Mouse (Mus musculus) midbrain, embryonic 13.5 days (tissue): ENCODE results near the gene Mmp19. TPM values are rescaled to one million over a fixed set of nuclear protein-coding genes. Genes with fewer than 3 reads are reported as not detected.

Experiments used
- ATAC-seq: fragments of 200-750 bp; cut with Nextera tagmentation; 2 replicates; pipeline ENCODE4 v1.8.0; 2017; ENCODE audit warnings: mild to moderate bottlenecking, moderate TSS enrichment, moderate library complexity
- H3K27ac ChIP-seq: fragments of 300-500 bp; sonication (generic); 2 replicates; pipeline ENCODE4 v1.5.1; 2015; ENCODE audit warnings: inconsistent platforms, mild to moderate bottlenecking, moderate library complexity
- H3K27me3 ChIP-seq: fragments of 300-500 bp; sonication (generic); 2 replicates; pipeline ENCODE4 v1.6.1; 2015; ENCODE audit warnings: mild to moderate bottlenecking, inconsistent platforms
- H3K36me3 ChIP-seq: fragments of 300-500 bp; sonication (generic); 2 replicates; pipeline ENCODE4 v1.6.1; 2015; ENCODE audit warnings: mild to moderate bottlenecking, inconsistent platforms
- H3K4me1 ChIP-seq: fragments of 300-500 bp; sonication (generic); replicated peaks from 2 replicates; pipeline ENCODE4 v1.6.1; 2015; ENCODE audit warnings: inconsistent platforms
- H3K4me2 ChIP-seq: fragments of 300-500 bp; sonication (generic); replicated peaks from 2 replicates; pipeline ENCODE4 v1.6.1; 2015; ENCODE audit warnings: moderate library complexity, mild to moderate bottlenecking, inconsistent platforms
- H3K4me3 ChIP-seq: fragments of 300-500 bp; sonication (generic); replicated peaks from 2 replicates; pipeline ENCODE4 v1.5.1; 2015; ENCODE audit warnings: mild to moderate bottlenecking, inconsistent platforms
- H3K9ac ChIP-seq: fragments of 300-500 bp; sonication (generic); replicated peaks from 2 replicates; pipeline ENCODE4 v1.6.1; 2015; ENCODE audit warnings: mild to moderate bottlenecking, inconsistent platforms
- H3K9me3 ChIP-seq: fragments of 300-500 bp; sonication (generic); 2 replicates; pipeline ENCODE4 v1.6.1; 2016; ENCODE audit warnings: mild to moderate bottlenecking, inconsistent platforms
- WGBS: fragments of 180-500 bp; shearing (Covaris S2); methylation state at CpG from one replicate; pipeline ENCODE4 v1.1.7; 2015; 5-methylcytosine and 5-hydroxymethylcytosine counted together
- polyA plus RNA-seq: library from polyadenylated mRNA; unstranded; fragments of >200 nt; fragmentation: Nextera tagmentation; extraction: Ambion mirVana; gene quantifications from 2 replicates; pipeline ENCODE4 v1.2.1, GENCODE M21; 2015

The Mmp19 gene
- polyA plus RNA-seq, 1 experiment from 2014 or later = 0.48 TPM

DNA sequence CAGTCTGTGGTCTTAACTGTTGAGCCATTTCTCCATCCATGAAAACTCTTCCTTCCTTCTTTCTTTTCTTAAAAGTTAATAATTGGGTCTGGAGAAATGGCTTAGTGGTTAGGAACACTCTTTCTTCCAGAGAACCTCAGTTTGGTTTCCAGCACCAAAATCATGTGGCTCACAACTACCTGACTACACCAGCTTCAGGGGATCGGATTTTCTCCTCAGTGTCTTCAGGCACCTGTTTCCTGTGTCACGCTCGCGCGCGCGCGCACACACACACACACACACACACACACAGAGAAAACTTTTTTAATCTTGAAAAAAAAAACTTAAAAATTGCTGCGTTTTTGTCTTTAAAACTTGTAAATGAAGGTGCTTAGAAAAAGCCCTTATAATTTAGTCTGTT lies 33.1 kb downstream of the Mmp19 start:
- Histone ChIP-seq H3K9me3 (no peaks in the 10 kb centered on the region), H3K27me3 (no peaks in the 10 kb centered on the region), H3K4me1 (peaks cover 24% of the 10 kb centered on the region), H3K36me3 (peaks cover 27% of the 10 kb centered on the region), H3K4me3 (no peak overlapping the region), H3K27ac (no peak overlapping the region), H3K4me2 (no peak overlapping the region), H3K9ac (no peak overlapping the region)
- 97% methylated on average over 9 of the region's 9 CpGs for WGBS
- ATAC-seq = no peak

DNA sequence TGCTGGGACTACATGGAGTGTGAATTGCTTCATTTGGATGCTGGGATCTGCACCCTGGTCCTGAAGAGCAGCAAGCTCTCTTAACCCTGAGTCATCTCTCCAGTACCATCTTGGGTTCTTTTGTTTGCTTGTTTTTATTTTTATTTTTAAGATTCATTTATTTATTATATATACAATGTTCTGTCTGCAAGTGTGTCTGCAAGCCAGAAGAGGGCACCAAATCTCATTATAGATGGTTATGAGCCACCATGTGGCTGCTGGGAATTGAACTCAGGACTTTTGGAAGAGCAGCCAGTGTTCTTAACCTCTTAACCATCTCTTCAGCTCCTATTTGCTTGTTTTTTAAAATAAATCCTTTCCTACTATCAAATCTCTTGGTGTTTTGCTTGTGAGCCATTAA lies 46.7 kb downstream of the Mmp19 start:
- no peak overlapping the region for H3K9ac ChIP-seq
- peaks cover 74% of the 10 kb centered on the region for H3K36me3 ChIP-seq
- no peaks in the 10 kb centered on the region for H3K9me3 ChIP-seq
- no peaks in the 10 kb centered on the region for H3K4me1 ChIP-seq
- no peak overlapping the region for H3K4me3 ChIP-seq
- no peak overlapping the region for H3K4me2 ChIP-seq
- H3K27ac ChIP-seq = no peak overlapping the region
- no peaks in the 10 kb centered on the region for H3K27me3 ChIP-seq
- ATAC-seq = no peak

GRCm38 (mm10) chr10:128839434-128839833 lies 48.7 kb downstream of the Mmp19 start:
- no peak overlapping the region for H3K27ac ChIP-seq
- peaks cover 71% of the 10 kb centered on the region for H3K36me3 ChIP-seq
- ATAC-seq = no peak
- no peak overlapping the region for H3K4me2 ChIP-seq
- no peaks in the 10 kb centered on the region for H3K4me1 ChIP-seq
- H3K27me3 ChIP-seq = no peaks in the 10 kb centered on the region
- H3K4me3 ChIP-seq = no peak overlapping the region
- H3K9ac ChIP-seq = no peak overlapping the region
- H3K9me3 ChIP-seq = no peaks in the 10 kb centered on the region

DNA sequence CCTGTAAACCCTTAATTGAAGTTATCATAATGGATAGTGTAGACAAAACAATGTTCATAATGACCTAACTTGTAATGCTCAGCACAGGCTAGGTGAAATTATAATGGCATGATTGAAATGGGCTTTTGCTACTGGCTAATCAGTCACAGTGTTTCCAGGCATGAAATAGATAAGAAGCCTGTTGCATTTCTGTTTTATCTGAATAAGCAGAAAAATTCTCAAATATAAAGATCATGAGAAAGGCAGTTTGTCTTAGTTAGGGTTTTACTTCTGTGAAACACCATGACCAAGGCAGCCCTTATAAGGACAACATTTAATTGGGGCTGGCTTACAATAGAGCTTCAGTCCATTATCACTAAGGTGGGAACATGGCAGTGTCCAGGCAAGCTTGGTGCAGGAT lies 49.9 kb downstream of the Mmp19 start:
- Histone ChIP-seq H3K36me3 (peaks cover 62% of the 10 kb centered on the region), H3K27ac (no peak overlapping the region), H3K4me1 (0 out of 2 replicates have a peak, but pooled peaks cover under 1% of the 10 kb centered on the region), H3K9ac (no peak overlapping the region), H3K4me2 (no peak overlapping the region), H3K4me3 (no peak overlapping the region), H3K27me3 (no peaks in the 10 kb centered on the region), H3K9me3 (no peaks in the 10 kb centered on the region)
- no peak for ATAC-seq

DNA sequence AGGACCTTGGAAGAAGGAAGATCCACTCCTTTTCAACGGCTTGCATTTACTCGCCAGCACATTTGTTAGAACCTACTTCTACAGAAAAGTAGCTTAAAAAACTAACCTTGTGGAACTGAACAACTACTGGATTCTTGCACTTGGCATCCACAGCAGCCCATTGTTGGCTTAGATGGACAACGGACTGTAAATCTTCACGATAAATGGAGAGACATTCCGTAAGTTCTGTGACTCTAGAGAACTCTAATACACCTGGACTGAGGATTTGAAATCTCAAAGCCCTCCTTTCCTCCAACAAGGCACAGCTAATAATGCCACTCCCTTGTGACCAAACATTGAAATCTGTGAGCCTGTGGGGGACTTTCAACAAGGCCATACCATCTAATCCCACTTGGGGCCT lies 52.5 kb downstream of the Mmp19 start:
- H3K9me3 ChIP-seq = no peaks in the 10 kb centered on the region
- no peak overlapping the region for H3K4me3 ChIP-seq
- peaks cover 50% of the 10 kb centered on the region for H3K36me3 ChIP-seq
- H3K27ac ChIP-seq = no peak overlapping the region
- no peaks in the 10 kb centered on the region for H3K27me3 ChIP-seq
- ATAC-seq = no peak
- H3K4me1 ChIP-seq = 0 out of 2 replicates have a peak, but pooled peaks cover 4% of the 10 kb centered on the region
- H3K4me2 ChIP-seq = no peak overlapping the region
- no peak overlapping the region for H3K9ac ChIP-seq
- WGBS = 97% methylated on average over 5 of the region's 5 CpGs

- H3K4me1 ChIP-seq = 0 out of 2 replicates have a peak, but pooled peaks cover 4% of the 10 kb centered on the region
- no peaks in the 10 kb centered on the region for H3K9me3 ChIP-seq
- H3K27ac ChIP-seq = no peak overlapping the region
- no peak for ATAC-seq
- 67% methylated on average over 2 of the region's 2 CpGs for WGBS
- H3K27me3 ChIP-seq = no peaks in the 10 kb centered on the region
- H3K4me3 ChIP-seq = no peak overlapping the region
- no peak overlapping the region for H3K4me2 ChIP-seq
- peaks cover 54% of the 10 kb centered on the region for H3K36me3 ChIP-seq
- H3K9ac ChIP-seq = no peak overlapping the region
Measured at GRCm38 (mm10) chr10:128845516-128845915, 54.8 kb downstream of the Mmp19 start.

GRCm38 (mm10) chr10:128846664-128847063 lies 56.0 kb downstream of the Mmp19 start:
- WGBS = 98% methylated on average over 4 of the region's 4 CpGs
- ATAC-seq = no peak
- no peak overlapping the region for H3K4me2 ChIP-seq
- 0 out of 2 replicates have a peak, but pooled peaks cover 4% of the 10 kb centered on the region for H3K4me1 ChIP-seq
- no peaks in the 10 kb centered on the region for H3K27me3 ChIP-seq
- no peak overlapping the region for H3K27ac ChIP-seq
- no peak overlapping the region for H3K4me3 ChIP-seq
- no peaks in the 10 kb centered on the region for H3K9me3 ChIP-seq
- H3K36me3 ChIP-seq = peaks cover 47% of the 10 kb centered on the region
- no peak overlapping the region for H3K9ac ChIP-seq

DNA sequence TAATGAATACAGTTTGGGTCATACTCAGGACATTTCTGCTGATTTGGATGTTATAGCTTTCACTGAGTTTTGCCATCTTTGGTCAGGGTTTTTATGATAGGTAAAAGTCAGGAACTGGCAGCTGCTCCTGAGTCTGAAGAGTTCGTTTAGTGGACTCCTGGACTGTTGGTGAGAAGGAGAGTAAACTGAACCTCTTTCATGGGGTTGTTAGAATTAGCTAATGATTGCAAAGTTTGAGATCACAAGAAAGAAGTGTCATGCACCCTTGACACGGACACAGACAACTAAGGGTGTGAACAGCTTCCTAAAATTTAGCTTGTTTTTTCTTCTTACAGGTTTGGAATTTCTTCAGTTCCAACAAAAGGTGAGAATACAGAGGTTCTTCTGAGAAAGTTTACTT lies 57.7 kb downstream of the Mmp19 start:
- Histone ChIP-seq H3K27me3 (no peaks in the 10 kb centered on the region), H3K9me3 (no peaks in the 10 kb centered on the region), H3K36me3 (peaks cover 40% of the 10 kb centered on the region), H3K4me3 (no peak overlapping the region), H3K4me2 (no peak overlapping the region), H3K27ac (no peak overlapping the region), H3K4me1 (0 out of 2 replicates have a peak, but pooled peaks cover 4% of the 10 kb centered on the region), H3K9ac (no peak overlapping the region)
- no peak for ATAC-seq
- 79% methylated on average over 2 of the region's 2 CpGs for WGBS

DNA sequence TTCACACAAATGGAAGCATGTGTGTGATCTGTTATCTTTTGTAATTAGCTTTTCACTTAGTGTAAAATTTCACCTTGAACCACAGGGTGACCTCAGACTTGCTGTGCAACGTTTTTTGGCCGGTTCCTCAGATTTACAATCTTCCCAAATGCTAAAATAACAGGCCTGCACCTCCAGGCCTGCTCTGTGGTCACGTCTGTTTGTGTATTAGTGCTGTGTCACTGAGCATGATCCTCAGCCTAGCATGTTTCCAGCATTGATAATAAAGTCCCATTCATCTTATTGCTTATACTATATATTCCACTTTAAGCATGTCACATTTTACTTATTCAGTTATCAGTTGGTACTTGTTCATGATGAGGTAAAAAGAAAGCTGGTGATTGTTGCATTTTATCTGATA lies 59.6 kb downstream of the Mmp19 start:
- ATAC-seq = no peak
- Histone ChIP-seq H3K36me3 (peaks cover 45% of the 10 kb centered on the region), H3K27me3 (no peaks in the 10 kb centered on the region), H3K4me1 (0 out of 2 replicates have a peak, but pooled peaks cover 4% of the 10 kb centered on the region), H3K27ac (no peak overlapping the region), H3K4me2 (no peak overlapping the region), H3K9me3 (no peaks in the 10 kb centered on the region), H3K9ac (no peak overlapping the region), H3K4me3 (no peak overlapping the region)
- WGBS = 80% methylated on average over 3 of the region's 3 CpGs

Other genes starting within 250 kb of the Mmp19 start
- gene Zc3h10, start 243.1 kb upstream of the Mmp19 start, polyA plus RNA-seq = 23.3 and 24.2 TPM in 2 replicates
- gene Rpl41, start 241.6 kb upstream of the Mmp19 start, polyA plus RNA-seq = 2,545 and 2,595 TPM in 2 replicates
- 139 TPM in 2 replicates for gene Pa2g4, start 224.9 kb upstream of the Mmp19 start, polyA plus RNA-seq
- 0.13 and 0.19 TPM in 2 replicates for gene Erbb3, start 201.3 kb upstream of the Mmp19 start, polyA plus RNA-seq
- 461 and 477 TPM in 2 replicates for gene Rps26, start 164.2 kb upstream of the Mmp19 start, polyA plus RNA-seq
- gene Ikzf4, start 144.9 kb upstream of the Mmp19 start, polyA plus RNA-seq = 16.5 and 17.0 TPM in 2 replicates
- 13.0 and 13.7 TPM in 2 replicates for gene Suox, start 116.8 kb upstream of the Mmp19 start, polyA plus RNA-seq
- 106 and 107 TPM in 2 replicates for gene Rab5b, start 94.6 kb upstream of the Mmp19 start, polyA plus RNA-seq
- 0.09 and 0.15 TPM in 2 replicates for gene Pmel, start 86.7 kb upstream of the Mmp19 start, polyA plus RNA-seq
- 36.2 TPM in 2 replicates for gene Cdk2, start 85.9 kb upstream of the Mmp19 start, polyA plus RNA-seq
- gene Dgka, start 46.1 kb upstream of the Mmp19 start, polyA plus RNA-seq = 5.0 TPM in 2 replicates
- 50.6 and 51.8 TPM in 2 replicates for gene Pym1, start 43.0 kb upstream of the Mmp19 start, polyA plus RNA-seq
- gene Dnajc14, start 13.2 kb downstream of the Mmp19 start, polyA plus RNA-seq = 54.1 and 56.3 TPM in 2 replicates
- gene Tmem198b, start 13.5 kb downstream of the Mmp19 start, polyA plus RNA-seq = 17.4 and 17.5 TPM in 2 replicates
- gene Sarnp, start 26.4 kb downstream of the Mmp19 start, polyA plus RNA-seq = 203 and 209 TPM in 2 replicates
- gene Ormdl2, start 30.7 kb downstream of the Mmp19 start, polyA plus RNA-seq = 29.3 and 31.3 TPM in 2 replicates
- gene Gdf11, start 100.8 kb downstream of the Mmp19 start, polyA plus RNA-seq = 11.2 and 11.7 TPM in 2 replicates
- gene Cd63, start 110.1 kb downstream of the Mmp19 start, polyA plus RNA-seq = 127 and 141 TPM in 2 replicates
- 14.8 and 20.9 TPM in 2 replicates for gene Rdh5, start 132.0 kb downstream of the Mmp19 start, polyA plus RNA-seq
- 266 and 289 TPM in 2 replicates for gene Bloc1s1, start 133.1 kb downstream of the Mmp19 start, polyA plus RNA-seq
- 1.7 and 2.5 TPM in 2 replicates for gene Itga7, start 142.9 kb downstream of the Mmp19 start, polyA plus RNA-seq
- not detected in 2 replicates for gene Mettl7b, start 170.1 kb downstream of the Mmp19 start, polyA plus RNA-seq
- gene Olfr9, start 198.5 kb downstream of the Mmp19 start, polyA plus RNA-seq = not detected in 2 replicates
- not detected in 2 replicates for gene Olfr763, start 219.9 kb downstream of the Mmp19 start, polyA plus RNA-seq
- gene Olfr764-ps1, start 249.0 kb downstream of the Mmp19 start, polyA plus RNA-seq = not detected in 2 replicates